Mouse (Mus musculus) thymus, postnatal 0 days (tissue): ENCODE results near the gene Krtap4-7. TPM values are rescaled to one million over a fixed set of nuclear protein-coding genes. Genes with fewer than 3 reads are reported as not detected.
"Not testable (repeated sequence)": the region's sequence is repeated elsewhere in the genome, so short reads cannot be mapped to it uniquely, and the experiment has no call there.

Experiments used
- DNase-seq: peaks from one replicate; pipeline ENCODE4 v3.0.0-alpha.2; 2015; ENCODE audit warnings: low spot score
- polyA plus RNA-seq: library from polyadenylated mRNA; unstranded; fragments of >200 nt; fragmentation: Nextera tagmentation; extraction: Ambion mirVana; gene quantifications from 2 replicates; pipeline ENCODE4 v1.2.1, GENCODE M21; 2015

Krtap4-7 gene
- polyA plus RNA-seq, 1 experiment from 2014 or later = not detected

GRCm38 (mm10) chr11:99603208-99603607 lies 40.7 kb downstream of the Krtap4-7 start, which contains the start of gene Gm11938:
Gene Gm11938, minus strand, starts transcription at chr11:99603308.
- not testable (repeated sequence) for DNase-seq

GRCm38 (mm10) chr11:99597742-99598141 lies 46.1 kb downstream of the Krtap4-7 start, which contains the start of gene Krtap9-3:
Gene Krtap9-3, minus strand, starts transcription at chr11:99598105.
- DNase-seq = not testable (repeated sequence)

Other genes starting within 250 kb of the Krtap4-7 start
- gene Krt12, start 221.8 kb downstream of the Krtap4-7 start, polyA plus RNA-seq = 0.52 and 0.63 TPM in 2 replicates
- 1.6 TPM in 2 replicates for gene Krt20, start 205.9 kb downstream of the Krtap4-7 start, polyA plus RNA-seq
- 1.8 and 2.4 TPM in 2 replicates for gene Krt23, start 151.0 kb downstream of the Krtap4-7 start, polyA plus RNA-seq
- gene Krt39, start 122.8 kb downstream of the Krtap4-7 start, polyA plus RNA-seq = not detected in 2 replicates
- gene Krt40, start 100.9 kb downstream of the Krtap4-7 start, polyA plus RNA-seq = not detected in 2 replicates
- 0.33 TPM in 1 of 2 replicates, not detected in the other for gene Krtap3-3, start 93.2 kb downstream of the Krtap4-7 start, polyA plus RNA-seq
- not detected in 2 replicates for gene Krtap3-2, start 87.2 kb downstream of the Krtap4-7 start, polyA plus RNA-seq
- gene Gm11939, start 84.6 kb downstream of the Krtap4-7 start, polyA plus RNA-seq = not detected in 2 replicates
- gene Krtap3-1, start 77.5 kb downstream of the Krtap4-7 start, polyA plus RNA-seq = not detected in 2 replicates
- gene Krtap1-5, start 63.1 kb downstream of the Krtap4-7 start, polyA plus RNA-seq = not detected in 2 replicates
- not detected in 2 replicates for gene Krtap1-4, start 60.4 kb downstream of the Krtap4-7 start, polyA plus RNA-seq
- gene Krtap1-3, start 52.8 kb downstream of the Krtap4-7 start, polyA plus RNA-seq = not detected in 2 replicates
- not detected in 2 replicates for gene Krtap9-3, start 46.0 kb downstream of the Krtap4-7 start, polyA plus RNA-seq
- gene Gm11938, start 40.8 kb downstream of the Krtap4-7 start, polyA plus RNA-seq = not detected in 2 replicates
- gene Gm11937, start 33.9 kb downstream of the Krtap4-7 start, polyA plus RNA-seq = not detected in 2 replicates
- gene Krtap2-4, start 29.2 kb downstream of the Krtap4-7 start, polyA plus RNA-seq = not detected in 2 replicates
- 0.27 TPM in 1 of 2 replicates, not detected in the other for gene Gm11562, start 23.7 kb downstream of the Krtap4-7 start, polyA plus RNA-seq
- gene Krtap4-1, start 15.9 kb downstream of the Krtap4-7 start, polyA plus RNA-seq = not detected in 2 replicates
- gene Krtap4-2, start 9.0 kb downstream of the Krtap4-7 start, polyA plus RNA-seq = not detected in 2 replicates
- not detected in 2 replicates for gene Gm11555, start 6.1 kb upstream of the Krtap4-7 start, polyA plus RNA-seq
- gene Gm11563, start 14.9 kb upstream of the Krtap4-7 start, polyA plus RNA-seq = not detected in 2 replicates
- not detected in 2 replicates for gene Krtap4-6, start 21.9 kb upstream of the Krtap4-7 start, polyA plus RNA-seq
- not detected in 2 replicates for gene Gm14190, start 46.7 kb upstream of the Krtap4-7 start, polyA plus RNA-seq
- gene Gm14180, start 90.2 kb upstream of the Krtap4-7 start, polyA plus RNA-seq = not detected in 2 replicates
- gene Gm11595, start 128.8 kb upstream of the Krtap4-7 start, polyA plus RNA-seq = not detected in 2 replicates
- not detected in 2 replicates for gene Krtap4-8, start 136.6 kb upstream of the Krtap4-7 start, polyA plus RNA-seq
- gene Krtap4-9, start 141.1 kb upstream of the Krtap4-7 start, polyA plus RNA-seq = not detected in 2 replicates
- not detected in 2 replicates for gene Gm11596, start 149.4 kb upstream of the Krtap4-7 start, polyA plus RNA-seq
- gene Gm11569, start 154.8 kb upstream of the Krtap4-7 start, polyA plus RNA-seq = not detected in 2 replicates
- not detected in 2 replicates for gene Gm11554, start 160.4 kb upstream of the Krtap4-7 start, polyA plus RNA-seq
- gene Krtap4-13, start 165.8 kb upstream of the Krtap4-7 start, polyA plus RNA-seq = not detected in 2 replicates
- not detected in 2 replicates for gene Gm11564, start 171.6 kb upstream of the Krtap4-7 start, polyA plus RNA-seq
- not detected in 2 replicates for gene 2300003K06Rik, start 194.0 kb upstream of the Krtap4-7 start, polyA plus RNA-seq
- not detected in 2 replicates for gene Krtap4-16, start 207.5 kb upstream of the Krtap4-7 start, polyA plus RNA-seq
- gene Gm11568, start 213.8 kb upstream of the Krtap4-7 start, polyA plus RNA-seq = not detected in 2 replicates
- not detected in 2 replicates for gene Gm11559, start 220.4 kb upstream of the Krtap4-7 start, polyA plus RNA-seq
- not detected in 2 replicates for gene Krtap9-1, start 229.3 kb upstream of the Krtap4-7 start, polyA plus RNA-seq
- gene Gm11567, start 235.1 kb upstream of the Krtap4-7 start, polyA plus RNA-seq = not detected in 2 replicates